Mouse (Mus musculus): ENCODE data around the gene Nudt17. TPM values are rescaled to one million over a fixed set of nuclear protein-coding genes. Genes with fewer than 3 reads are reported as not detected.
"Not testable (repeated sequence)": the region's sequence is repeated elsewhere in the genome, so short reads cannot be mapped to it uniquely, and the experiment has no call there.

Gene Nudt17
- polyA plus RNA-seq, 1 experiment, result 4.7 TPM

- no peak for DNase-seq
Observed at GRCm38 (mm10) chr3:96692506-96692905, 15.9 kb downstream of the Nudt17 start.

GRCm38 (mm10) chr3:96690298-96690697 is 18.1 kb downstream of the Nudt17 start:
- TF ChIP-seq CTCF (IDR thresholded peaks at IDR 0.05; ENCODE audit: insufficient read depth, low read length), result 0 out of 2 replicates have a peak, but pooled peaks have one; percentile 4
- no peak for TF ChIP-seq POLR2A (IDR thresholded peaks at IDR 0.05; ENCODE audit: borderline replicate concordance, extremely low read depth, low read depth, low read length)
- 52% methylated on average over 3 of the region's 3 CpGs for WGBS
- H3K4me3 ChIP-seq (replicated peaks; ENCODE audit: extremely low read depth, low read depth, low read length), result no peak overlapping the region
- H3K4me1 ChIP-seq (ENCODE audit: control insufficient read depth, insufficient read depth, low read length), result no peaks in the 10 kb centered on the region
- DNase-seq, result no peak

More at GRCm38 (mm10) chr3:96692506-96692905, 15.9 kb downstream of the Nudt17 start:
- Histone ChIP-seq H3K4me1 (ENCODE audit: control insufficient read depth, insufficient read depth, low read length) (0 out of 2 replicates have a peak, but pooled peaks cover 4% of the 10 kb centered on the region), H3K4me3 (replicated peaks; ENCODE audit: extremely low read depth, low read depth, low read length) (no peak overlapping the region)
- 21% methylated on average over 3 of the region's 3 CpGs for whole genome bisulfite sequencing
- no peak for TF ChIP-seq CTCF (IDR thresholded peaks at IDR 0.05; ENCODE audit: insufficient read depth, low read length)
- TF ChIP-seq POLR2A (IDR thresholded peaks at IDR 0.05; ENCODE audit: borderline replicate concordance, extremely low read depth, low read depth, low read length), result no peak

GRCm38 (mm10) chr3:96688854-96689253 is 19.5 kb downstream of the Nudt17 start:
- DNase-seq, result no peak
- Histone ChIP-seq H3K4me1 (ENCODE audit: control insufficient read depth, insufficient read depth, low read length) (no peaks in the 10 kb centered on the region), H3K4me3 (replicated peaks; ENCODE audit: extremely low read depth, low read depth, low read length) (no peak overlapping the region)
- TF ChIP-seq CTCF (IDR thresholded peaks at IDR 0.05; ENCODE audit: insufficient read depth, low read length) (no peak), POLR2A (IDR thresholded peaks at IDR 0.05; ENCODE audit: borderline replicate concordance, extremely low read depth, low read depth, low read length) (no peak)
- whole genome bisulfite sequencing, result 71% methylated on average over 11 of the region's 11 CpGs

- WGBS, result 89% methylated on average over 5 of the region's 5 CpGs
- not testable (repeated sequence) for H3K4me3 ChIP-seq (replicated peaks; ENCODE audit: extremely low read depth, low read depth, low read length)
Observed at GRCm38 (mm10) chr3:96686057-96686456, 22.3 kb downstream of the Nudt17 start.

GRCm38 (mm10) chr3:96684822-96685156 is 23.6 kb downstream of the Nudt17 start:
- Histone ChIP-seq H3K4me1 (ENCODE audit: control insufficient read depth, insufficient read depth, low read length) (no peaks in the 10 kb centered on the region), H3K4me3 (replicated peaks; ENCODE audit: extremely low read depth, low read depth, low read length) (no peak overlapping the region)
- 22% methylated on average over 28 of the region's 28 CpGs for WGBS
- no peak for DNase-seq
- TF ChIP-seq CTCF (IDR thresholded peaks at IDR 0.05; ENCODE audit: insufficient read depth, low read length) (no peak), POLR2A (IDR thresholded peaks at IDR 0.05; ENCODE audit: borderline replicate concordance, extremely low read depth, low read depth, low read length) (no peak)

More at GRCm38 (mm10) chr3:96686057-96686456, 22.3 kb downstream of the Nudt17 start:
- not testable (repeated sequence) for DNase-seq; H3K4me1 ChIP-seq (ENCODE audit: control insufficient read depth, insufficient read depth, low read length)

- H3K4me3 ChIP-seq (replicated peaks; ENCODE audit: extremely low read depth, low read depth, low read length), result no peak overlapping the region
- DNase-seq, result no peak
- no peaks in the 10 kb centered on the region for H3K4me1 ChIP-seq (ENCODE audit: control insufficient read depth, insufficient read depth, low read length)
- 49% methylated on average over 17 of the region's 17 CpGs for WGBS
- TF ChIP-seq CTCF (IDR thresholded peaks at IDR 0.05; ENCODE audit: insufficient read depth, low read length) (no peak), POLR2A (IDR thresholded peaks at IDR 0.05; ENCODE audit: borderline replicate concordance, extremely low read depth, low read depth, low read length) (no peak)
Observed at GRCm38 (mm10) chr3:96684151-96684821, 24.1 kb downstream of the Nudt17 start.

- no peak for DNase-seq
- Histone ChIP-seq H3K4me3 (replicated peaks; ENCODE audit: extremely low read depth, low read depth, low read length) (no peak overlapping the region), H3K4me1 (ENCODE audit: control insufficient read depth, insufficient read depth, low read length) (no peaks in the 10 kb centered on the region)
- no peak for TF ChIP-seq POLR2A (IDR thresholded peaks at IDR 0.05; ENCODE audit: borderline replicate concordance, extremely low read depth, low read depth, low read length)
- no peak for TF ChIP-seq CTCF (IDR thresholded peaks at IDR 0.05; ENCODE audit: insufficient read depth, low read length)
- WGBS, result 93% methylated on average over 3 of the region's 3 CpGs
Observed at GRCm38 (mm10) chr3:96683496-96683895, 24.9 kb downstream of the Nudt17 start.

- no peak for DNase-seq
- TF ChIP-seq CTCF (IDR thresholded peaks at IDR 0.05; ENCODE audit: insufficient read depth, low read length) (no peak), POLR2A (IDR thresholded peaks at IDR 0.05; ENCODE audit: borderline replicate concordance, extremely low read depth, low read depth, low read length) (no peak)
- WGBS, result 40% methylated on average over 12 of the region's 12 CpGs
- no peak overlapping the region for H3K4me3 ChIP-seq (replicated peaks; ENCODE audit: extremely low read depth, low read depth, low read length)
- no peaks in the 10 kb centered on the region for H3K4me1 ChIP-seq (ENCODE audit: control insufficient read depth, insufficient read depth, low read length)
Observed at GRCm38 (mm10) chr3:96680269-96680956, 27.9 kb downstream of the Nudt17 start.

- no peak for TF ChIP-seq POLR2A (IDR thresholded peaks at IDR 0.05; ENCODE audit: borderline replicate concordance, extremely low read depth, low read depth, low read length)
- DNase-seq, result no peak
- 32% methylated on average over 5 of the region's 5 CpGs for WGBS
Observed at GRCm38 (mm10) chr3:96679159-96679674, 29.1 kb downstream of the Nudt17 start.

GRCm38 (mm10) chr3:96678456-96678855 is 29.9 kb downstream of the Nudt17 start:
- 74% methylated on average over 7 of the region's 7 CpGs for WGBS
- DNase-seq, result no peak
- no peak for TF ChIP-seq CTCF (IDR thresholded peaks at IDR 0.05; ENCODE audit: insufficient read depth, low read length)
- no peak for TF ChIP-seq POLR2A (IDR thresholded peaks at IDR 0.05; ENCODE audit: borderline replicate concordance, extremely low read depth, low read depth, low read length)
- no peak overlapping the region for H3K4me3 ChIP-seq (replicated peaks; ENCODE audit: extremely low read depth, low read depth, low read length)
- no peaks in the 10 kb centered on the region for H3K4me1 ChIP-seq (ENCODE audit: control insufficient read depth, insufficient read depth, low read length)

More at GRCm38 (mm10) chr3:96679159-96679674, 29.1 kb downstream of the Nudt17 start:
- H3K4me3 ChIP-seq (replicated peaks; ENCODE audit: extremely low read depth, low read depth, low read length), result no peak overlapping the region
- H3K4me1 ChIP-seq (ENCODE audit: control insufficient read depth, insufficient read depth, low read length), result no peaks in the 10 kb centered on the region

Data from lung, adult 2 months (tissue).